Mouse (Mus musculus): Measurements from ENCODE around the gene Zfand3. TPM values are rescaled to one million over a fixed set of nuclear protein-coding genes. Genes with fewer than 3 reads are reported as not detected.
A peak's percentile ranks its signal among the peaks of the same experiment; 100 is the strongest.

Gene Zfand3
- total RNA-seq, 2 experiments from 2014 or later: 108 to 109 TPM

- no peak for DNase-seq (ENCODE audit: low spot score in 2 of 2)
These were observed 183.8 kb downstream of the Zfand3 start for GRCm38 (mm10) chr17:30188031-30188981.

- DNase-seq (ENCODE audit: low spot score in 2 of 2): no peak
These were observed 186.6 kb downstream of the Zfand3 start for GRCm38 (mm10) chr17:30191097-30191640.

GRCm38 (mm10) chr17:30192416-30193005 lies 188.0 kb downstream of the Zfand3 start:
- DNase-seq (ENCODE audit: low spot score in 2 of 2): peak in 1 of 2 experiments; percentile 31

DNA sequence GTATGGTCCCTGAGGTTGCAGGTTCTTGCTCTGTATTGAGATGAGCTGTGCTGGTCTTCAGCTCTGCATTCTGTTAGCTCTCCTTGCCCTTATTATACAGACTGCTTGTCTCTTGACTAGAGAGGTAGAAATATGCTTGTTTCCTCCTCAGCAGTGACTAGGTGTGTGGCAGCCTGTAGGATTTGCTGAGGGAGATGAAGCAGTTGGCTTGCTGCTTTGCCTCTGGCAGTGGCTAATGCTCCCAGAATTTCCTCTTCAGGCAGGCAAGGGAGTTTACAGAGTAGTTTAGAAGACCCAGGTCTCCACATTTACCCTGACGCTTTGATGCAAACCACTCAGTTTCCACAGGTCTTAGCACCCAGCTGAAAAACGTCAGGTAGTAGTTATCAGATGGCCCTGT lies 189.1 kb downstream of the Zfand3 start:
- peak in 1 of 2 experiments; percentile 1 for DNase-seq (ENCODE audit: low spot score in 2 of 2)

DNA sequence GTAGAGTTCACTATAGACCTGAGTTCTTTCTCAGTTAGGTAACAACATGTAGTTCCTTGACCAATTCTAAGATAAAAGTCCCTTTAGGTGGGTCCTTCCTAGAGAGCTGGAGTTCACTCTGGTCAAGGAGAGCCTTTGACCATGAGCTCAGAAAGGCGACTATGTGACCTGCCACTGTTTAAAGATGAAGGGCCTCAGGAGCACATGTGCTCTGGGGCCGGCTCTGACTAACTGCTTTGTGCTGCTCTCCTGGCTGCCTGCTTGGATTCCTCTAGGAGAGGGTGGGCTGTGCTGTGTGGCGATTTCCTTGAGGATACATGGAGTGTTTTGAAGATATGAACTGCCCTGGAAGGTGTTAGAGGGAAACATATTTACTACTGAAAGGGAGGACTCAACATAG lies 189.6 kb downstream of the Zfand3 start:
- peak in 1 of 2 experiments; percentile 1 for DNase-seq (ENCODE audit: low spot score in 2 of 2)

DNA sequence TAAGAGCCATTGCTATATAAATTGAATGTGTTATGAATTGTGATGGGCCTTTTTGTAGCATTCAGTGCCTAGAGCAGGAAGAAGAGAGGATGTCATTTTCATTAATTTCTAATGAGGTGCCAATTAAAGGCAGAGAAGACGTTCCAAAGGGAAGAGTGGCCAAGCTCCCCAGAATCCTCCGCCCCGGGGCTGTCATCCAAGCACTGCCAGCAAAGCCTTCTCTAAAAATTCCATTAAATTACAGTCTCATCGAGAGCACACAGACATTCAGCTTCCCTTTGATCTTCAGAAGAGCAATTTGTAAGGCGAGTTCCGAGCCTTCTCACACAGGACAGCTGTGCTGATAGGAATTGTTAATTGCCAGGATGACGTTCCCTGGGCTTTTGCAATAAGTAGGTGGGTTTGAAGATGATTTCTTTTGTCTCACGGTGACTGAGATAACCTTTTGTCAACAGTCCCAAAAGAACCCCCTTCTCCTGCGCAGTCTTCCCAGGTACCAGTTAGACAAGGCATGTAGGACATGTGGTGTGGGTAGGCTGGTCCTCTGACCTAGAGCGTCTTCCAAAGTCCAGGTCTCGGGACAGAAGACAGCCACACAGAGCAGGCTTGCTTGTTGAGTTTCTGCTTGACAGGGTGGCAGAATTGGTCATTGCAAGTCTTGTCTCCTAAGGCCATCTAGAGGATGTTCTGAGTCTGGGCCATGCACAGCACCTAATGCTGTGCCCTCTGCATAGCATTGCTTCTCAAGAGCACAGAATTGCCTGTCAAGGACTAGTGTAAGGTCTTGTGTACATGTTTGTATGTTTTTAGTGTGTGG lies 190.3 kb downstream of the Zfand3 start:
- DNase-seq (ENCODE audit: low spot score in 2 of 2): peak; percentile 1 to 10

- peak; percentile 2 to 7 for DNase-seq (ENCODE audit: low spot score in 2 of 2)
These were observed 191.2 kb downstream of the Zfand3 start for GRCm38 (mm10) chr17:30195591-30196183.

- peak; percentile 51 for DNase-seq (ENCODE audit: low spot score in 2 of 2)
These were observed 192.1 kb downstream of the Zfand3 start for GRCm38 (mm10) chr17:30196401-30197279.

DNA sequence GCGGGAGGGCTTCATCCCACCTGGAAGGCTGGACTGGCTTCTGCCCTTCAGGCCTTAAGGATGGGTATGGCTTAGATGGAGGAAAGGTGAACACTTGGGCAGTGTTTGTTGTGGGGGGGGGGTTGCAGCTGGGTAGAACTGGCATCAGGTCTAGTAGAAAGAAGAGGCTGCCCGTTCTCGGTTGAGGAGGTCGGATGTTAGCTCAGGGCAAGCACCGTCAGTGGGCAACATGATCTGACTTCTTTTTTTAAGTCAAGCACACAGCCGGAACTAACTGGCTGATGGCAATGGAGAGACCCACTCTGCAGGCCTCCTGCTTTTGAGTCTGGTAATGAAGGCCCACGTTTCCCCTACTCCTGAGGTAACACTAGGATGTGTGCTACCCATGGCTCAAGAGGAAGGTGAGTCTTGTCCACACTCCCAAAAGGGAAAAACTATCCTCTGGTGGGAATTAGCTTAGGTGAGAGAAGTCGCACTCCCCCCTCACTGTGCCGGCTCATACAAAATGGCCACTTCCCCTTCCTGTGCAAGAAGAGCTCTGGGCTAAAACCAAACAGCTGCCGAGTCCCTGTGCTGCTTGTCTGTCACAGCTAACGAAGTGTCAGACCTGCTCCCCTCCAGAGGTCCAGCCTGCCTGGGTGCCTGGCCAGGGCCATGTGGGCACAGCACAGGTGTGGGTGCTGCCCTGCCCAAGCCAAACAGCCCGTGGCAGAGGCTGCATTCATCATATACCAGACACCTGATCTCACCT lies 192.9 kb downstream of the Zfand3 start:
- DNase-seq (ENCODE audit: low spot score in 2 of 2): peak in 1 of 2 experiments; percentile 2

- no peak for DNase-seq (ENCODE audit: low spot score in 2 of 2)
These were observed 193.9 kb downstream of the Zfand3 start for GRCm38 (mm10) chr17:30198422-30198821.

DNA sequence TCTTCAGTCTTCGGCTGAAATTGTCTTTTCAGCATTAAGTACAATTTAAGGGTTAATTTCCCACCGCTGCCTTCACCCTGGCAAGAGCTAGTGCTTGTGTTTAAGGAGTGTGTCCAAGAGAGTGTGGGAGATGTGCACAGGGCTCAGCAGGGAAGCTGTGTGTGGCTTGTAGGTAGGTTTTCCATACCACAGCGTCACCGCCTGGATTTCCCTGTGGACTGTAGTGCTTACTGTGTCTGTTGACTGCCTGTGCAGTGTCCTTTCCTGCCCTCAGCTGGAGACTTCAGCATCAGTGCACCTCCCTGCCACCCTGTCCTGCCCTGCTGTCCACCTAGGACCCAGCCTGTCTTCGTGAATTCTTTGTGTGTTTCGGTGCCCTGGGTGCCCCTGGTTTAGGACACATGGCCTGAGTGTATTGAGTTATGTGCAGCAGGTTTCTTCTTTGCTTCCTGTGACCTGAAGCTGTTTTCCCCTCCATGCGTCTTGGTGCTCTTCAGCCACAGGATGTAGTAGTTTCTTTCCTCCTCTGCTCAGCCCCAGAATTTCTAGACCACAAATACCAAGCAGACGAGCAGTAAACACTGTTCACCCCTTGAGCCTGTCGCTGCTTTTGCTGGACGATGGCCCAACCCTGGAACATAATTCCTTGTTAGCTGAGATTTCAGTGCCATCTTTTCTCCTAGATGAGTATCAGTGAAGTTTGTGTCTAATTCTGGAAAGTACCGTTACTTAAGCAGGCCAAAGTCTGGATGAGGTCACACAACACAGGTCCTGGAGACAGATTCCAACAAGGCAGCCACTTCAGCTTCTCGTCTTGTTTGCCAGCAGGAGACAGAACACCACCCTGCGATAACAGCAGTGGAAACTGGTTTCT lies 195.1 kb downstream of the Zfand3 start:
- no peak for DNase-seq (ENCODE audit: low spot score in 2 of 2)

DNA sequence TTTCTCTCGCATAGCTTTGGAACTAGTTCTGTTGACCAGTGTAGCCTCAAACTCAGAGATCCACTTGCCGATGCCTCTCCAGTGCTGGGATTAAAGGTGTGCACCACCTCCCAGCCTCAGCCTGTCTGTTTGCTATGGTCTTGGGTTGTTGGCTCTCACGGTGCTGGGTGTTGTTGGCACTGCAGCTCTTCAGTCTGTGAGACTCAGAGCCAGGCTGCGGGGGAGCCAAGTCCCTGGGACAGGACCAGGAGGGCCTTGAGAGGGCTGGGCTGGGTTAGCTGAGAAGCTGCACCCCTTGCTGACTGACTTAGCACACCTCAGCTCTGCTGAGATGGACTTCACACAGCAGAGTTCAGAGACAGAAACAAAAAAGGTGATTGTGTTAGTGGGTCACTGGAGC lies 195.8 kb downstream of the Zfand3 start:
- no peak for DNase-seq (ENCODE audit: low spot score in 2 of 2)

DNA sequence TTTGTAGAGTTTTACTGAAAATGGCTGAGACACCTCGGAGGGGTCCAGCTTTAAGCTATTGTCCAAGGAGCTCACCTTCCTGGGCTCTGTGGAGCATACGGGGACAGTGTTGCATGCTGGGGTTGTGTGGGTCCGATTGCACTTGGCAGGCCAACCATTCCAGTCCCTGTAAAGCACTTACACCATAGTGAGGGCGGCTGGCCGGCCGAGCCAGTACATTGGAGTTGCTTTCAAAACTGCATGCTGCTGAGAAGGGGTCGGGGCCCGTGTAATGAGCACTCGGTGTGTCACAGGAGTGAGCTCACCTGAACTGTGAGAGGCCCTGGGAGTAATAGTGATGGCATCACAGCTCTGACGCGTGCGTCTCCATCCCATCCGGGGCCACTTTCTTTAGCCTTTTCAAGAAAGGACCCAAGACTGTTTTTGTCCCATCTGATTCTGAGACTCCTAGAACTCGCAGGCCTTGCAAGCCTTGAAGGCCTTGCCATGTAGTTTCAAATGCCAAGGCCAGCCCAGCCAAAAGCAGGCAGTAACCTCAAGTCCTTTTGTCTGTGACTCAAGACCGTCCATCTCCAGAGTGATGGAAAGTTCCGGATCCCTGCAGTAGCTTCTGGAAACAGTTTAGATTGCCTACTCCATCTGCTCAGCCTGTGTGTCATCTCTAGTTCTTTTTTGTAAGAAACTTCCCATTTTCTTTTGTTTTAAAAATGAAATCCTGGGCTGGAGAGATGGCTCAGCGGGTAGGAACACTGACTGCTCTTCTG lies 200.7 kb downstream of the Zfand3 start:
- no peak for DNase-seq (ENCODE audit: low spot score in 2 of 2)

- DNase-seq (ENCODE audit: low spot score in 2 of 2): no peak
These were observed 205.7 kb downstream of the Zfand3 start for GRCm38 (mm10) chr17:30210262-30210661.

DNA sequence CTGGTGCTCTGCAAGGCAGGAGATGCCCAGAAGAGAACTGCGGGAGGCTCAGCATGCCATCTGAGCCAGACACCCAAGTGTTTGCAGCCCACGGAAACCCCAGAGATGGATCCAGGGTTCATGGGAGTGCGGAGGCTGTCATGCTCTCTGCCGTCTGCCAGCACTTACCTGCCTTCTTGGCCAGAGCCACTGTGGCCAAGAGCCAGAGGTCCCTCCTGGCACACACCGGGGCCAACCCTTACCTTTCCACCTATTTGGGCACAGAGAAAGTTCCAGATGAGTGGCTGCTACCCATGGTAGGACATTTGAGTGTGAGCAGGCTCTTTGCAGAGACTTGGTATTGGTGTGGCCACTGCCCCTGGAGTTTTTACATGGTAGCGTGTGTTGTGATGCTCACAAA lies 206.4 kb downstream of the Zfand3 start:
- DNase-seq (ENCODE audit: low spot score in 2 of 2): no peak

GRCm38 (mm10) chr17:30212647-30213046 lies 208.1 kb downstream of the Zfand3 start:
- DNase-seq (ENCODE audit: low spot score in 2 of 2): no peak

- DNase-seq (ENCODE audit: low spot score in 2 of 2): no peak
These were observed 208.8 kb downstream of the Zfand3 start for GRCm38 (mm10) chr17:30213371-30213770.

Measured in left cerebral cortex, adult 18-20 months (tissue).